Mouse (Mus musculus): ENCODE data around the gene Enthd1.
A peak's percentile ranks its signal among the peaks of the same experiment; 100 is the strongest.

Enthd1 gene

GRCm38 (mm10) chr15:80474429-80475002 lies 90.4 kb downstream of the Enthd1 start:
- no peak for DNase-seq

GRCm38 (mm10) chr15:80467876-80468275 lies 97.1 kb downstream of the Enthd1 start:
- DNase-seq = no peak

- DNase-seq = peak; percentile 32
Measured at GRCm38 (mm10) chr15:80462106-80462505, 102.8 kb downstream of the Enthd1 start.

- no peak for DNase-seq
Measured at GRCm38 (mm10) chr15:80461446-80461845, 103.5 kb downstream of the Enthd1 start.

- no peak for DNase-seq
Measured at GRCm38 (mm10) chr15:80460011-80460410, 104.9 kb downstream of the Enthd1 start.

GRCm38 (mm10) chr15:80457984-80458383 lies 107.0 kb downstream of the Enthd1 start:
- peak; percentile 22 for DNase-seq

- DNase-seq = no peak
Measured at GRCm38 (mm10) chr15:80454486-80454885, 110.5 kb downstream of the Enthd1 start.

- no peak for DNase-seq
Measured at GRCm38 (mm10) chr15:80452425-80452824, 112.5 kb downstream of the Enthd1 start.

- peak; percentile 53 for DNase-seq
Measured at GRCm38 (mm10) chr15:80445956-80446687, 118.8 kb downstream of the Enthd1 start.

- no peak for DNase-seq
Measured at GRCm38 (mm10) chr15:80440195-80440594, 124.8 kb downstream of the Enthd1 start.

GRCm38 (mm10) chr15:80438423-80438822 lies 126.5 kb downstream of the Enthd1 start:
- no peak for DNase-seq

GRCm38 (mm10) chr15:80437996-80438395 lies 127.0 kb downstream of the Enthd1 start:
- DNase-seq = no peak

GRCm38 (mm10) chr15:80436961-80437360 lies 128.0 kb downstream of the Enthd1 start:
- no peak for DNase-seq

- DNase-seq = no peak
Measured at GRCm38 (mm10) chr15:80430324-80430723, 134.6 kb downstream of the Enthd1 start.

- no peak for DNase-seq
Measured at GRCm38 (mm10) chr15:80418146-80418545, 146.8 kb downstream of the Enthd1 start.

GRCm38 (mm10) chr15:80417066-80417465 lies 147.9 kb downstream of the Enthd1 start:
- DNase-seq = no peak

GRCm38 (mm10) chr15:80415132-80415531 lies 149.8 kb downstream of the Enthd1 start:
- no peak for DNase-seq

GRCm38 (mm10) chr15:80413988-80414721 lies 150.8 kb downstream of the Enthd1 start:
- DNase-seq = peak; percentile 41

GRCm38 (mm10) chr15:80413070-80413469 lies 151.9 kb downstream of the Enthd1 start:
- DNase-seq = no peak

GRCm38 (mm10) chr15:80410661-80411060 lies 154.3 kb downstream of the Enthd1 start:
- DNase-seq = no peak

- DNase-seq = peak; percentile 24
Measured at GRCm38 (mm10) chr15:80407873-80408272, 157.1 kb downstream of the Enthd1 start.

Measured in lung, postnatal 36 days (tissue).